Mouse (Mus musculus) heart, embryonic 12.5 days (tissue): ENCODE data around the gene Itga8. TPM values are rescaled to one million over a fixed set of nuclear protein-coding genes. Genes with fewer than 3 reads are reported as not detected.

Experiments
- ATAC-seq: fragments of 200-750 bp; cut with Nextera tagmentation; 2 replicates; pipeline ENCODE4 v1.8.0; 2017; ENCODE audit warnings: moderate TSS enrichment, moderate library complexity; ENCODE audit not compliant: insufficient number of reproducible peaks, low FRiP score
- H3K27ac ChIP-seq: fragments of 300-500 bp; sonication (generic); 2 replicates; pipeline ENCODE4 v1.5.1; 2016; ENCODE audit warnings: mild to moderate bottlenecking, moderate library complexity; ENCODE audit not compliant: poor library complexity, severe bottlenecking
- H3K27me3 ChIP-seq: fragments of 300-500 bp; sonication (generic); replicated peaks from 2 replicates; pipeline ENCODE4 v1.6.1; 2016; ENCODE audit warnings: mild to moderate bottlenecking, moderate library complexity
- H3K36me3 ChIP-seq: fragments of 300-500 bp; sonication (generic); 2 replicates; pipeline ENCODE4 v1.6.1; 2016; ENCODE audit warnings: mild to moderate bottlenecking, moderate library complexity
- H3K4me1 ChIP-seq: fragments of 300-500 bp; sonication (generic); replicated peaks from 2 replicates; pipeline ENCODE4 v1.6.1; 2016; ENCODE audit warnings: mild to moderate bottlenecking
- H3K4me2 ChIP-seq: fragments of 300-500 bp; sonication (generic); 2 replicates; pipeline ENCODE4 v1.6.1; 2016; ENCODE audit warnings: mild to moderate bottlenecking, moderate library complexity
- H3K4me3 ChIP-seq: fragments of 300-500 bp; sonication (generic); 2 replicates; pipeline ENCODE4 v1.5.1; 2016; ENCODE audit warnings: mild to moderate bottlenecking
- H3K9ac ChIP-seq: fragments of 300-500 bp; sonication (generic); 2 replicates; pipeline ENCODE4 v1.6.1; 2016; ENCODE audit warnings: mild to moderate bottlenecking, moderate library complexity
- H3K9me3 ChIP-seq: fragments of 300-500 bp; sonication (generic); replicated peaks from 2 replicates; pipeline ENCODE4 v1.6.1; 2016; ENCODE audit warnings: mild to moderate bottlenecking, moderate library complexity
- WGBS: fragments of 180-500 bp; shearing (Covaris S2); methylation state at CpG from one replicate; pipeline ENCODE4 v1.1.7; 2016; 5-methylcytosine and 5-hydroxymethylcytosine counted together
- polyA plus RNA-seq: library from polyadenylated mRNA; unstranded; fragments of >200 nt; fragmentation: Nextera tagmentation; extraction: Ambion mirVana; gene quantifications from 2 replicates; pipeline ENCODE4 v1.2.1, GENCODE M21; 2016

The Itga8 gene
- polyA plus RNA-seq, 1 experiment from 2014 or later, result 11.7 TPM

DNA sequence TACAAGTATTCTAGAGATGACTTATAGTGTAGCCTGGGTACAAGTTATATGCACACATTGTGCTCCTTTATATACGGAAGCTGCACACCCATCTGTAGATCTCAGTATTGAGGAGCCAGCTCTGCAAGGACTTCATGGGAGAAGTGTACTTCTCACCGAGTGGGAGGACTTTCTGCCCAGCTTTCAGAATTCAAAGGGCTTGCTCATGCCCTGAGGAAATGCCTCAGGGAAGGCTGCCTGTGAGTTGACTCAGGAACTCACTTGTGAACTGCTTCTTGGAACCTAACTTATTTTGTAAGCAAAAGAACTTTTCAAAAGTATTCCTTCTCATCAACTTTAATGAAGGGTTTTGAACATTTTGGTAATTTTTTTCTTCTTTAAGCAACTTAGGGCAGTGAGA, 210.7 kb downstream of the Itga8 start:
- 77% methylated on average over 2 of the region's 2 CpGs for WGBS
- no peak overlapping the region for H3K4me3 ChIP-seq
- H3K9ac ChIP-seq, result no peak overlapping the region
- H3K27ac ChIP-seq, result no peak overlapping the region
- H3K4me1 ChIP-seq, result no peaks in the 10 kb centered on the region
- no peaks in the 10 kb centered on the region for H3K27me3 ChIP-seq
- H3K36me3 ChIP-seq, result no peaks in the 10 kb centered on the region
- no peaks in the 10 kb centered on the region for H3K9me3 ChIP-seq
- no peak for ATAC-seq
- no peak overlapping the region for H3K4me2 ChIP-seq

DNA sequence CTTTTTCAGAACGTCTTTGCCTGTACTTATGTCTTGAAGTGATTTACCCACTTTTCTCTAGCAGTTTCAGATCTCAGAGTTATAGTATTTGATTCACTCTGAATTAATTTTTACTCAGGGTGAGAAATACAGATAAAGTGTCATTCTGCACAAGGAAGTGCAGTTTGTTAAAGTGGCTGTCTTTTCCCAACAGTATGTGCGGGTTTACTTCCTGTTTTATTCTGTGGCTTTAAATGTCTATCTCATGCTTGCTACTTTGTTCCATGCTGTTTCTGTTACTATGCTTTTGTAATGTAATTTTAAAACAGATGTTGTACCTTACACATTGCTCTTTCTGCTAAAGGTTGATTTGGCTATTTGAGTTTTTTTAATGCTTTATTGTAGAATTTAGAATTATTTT, 216.2 kb downstream of the Itga8 start:
- Histone ChIP-seq H3K27ac (no peak overlapping the region), H3K36me3 (no peaks in the 10 kb centered on the region), H3K4me2 (no peak overlapping the region), H3K4me1 (no peaks in the 10 kb centered on the region), H3K27me3 (no peaks in the 10 kb centered on the region), H3K9ac (no peak overlapping the region), H3K9me3 (no peaks in the 10 kb centered on the region), H3K4me3 (no peak overlapping the region)
- ATAC-seq, result no peak
- WGBS, result 81% methylated on average over 2 of the region's 2 CpGs

DNA sequence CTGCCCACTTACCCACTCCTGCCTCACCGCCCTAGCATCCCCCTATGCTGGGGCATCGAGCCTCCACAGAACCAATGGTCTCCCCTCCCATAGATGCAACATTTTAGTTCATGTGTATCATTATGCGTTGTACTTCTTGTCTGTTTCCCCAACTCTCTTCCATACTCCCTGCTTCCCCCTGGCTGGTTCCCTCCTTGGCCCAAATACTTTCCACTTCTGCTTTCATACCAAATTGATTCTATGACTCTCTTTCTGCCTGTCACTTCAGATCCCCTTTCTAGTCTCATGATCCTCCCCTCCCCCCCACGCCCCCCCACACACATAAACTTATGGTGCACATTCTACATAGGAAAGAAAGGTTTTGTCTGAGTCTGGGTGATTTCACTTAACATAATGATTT, 217.4 kb downstream of the Itga8 start:
- ATAC-seq, result no peak
- H3K4me1 ChIP-seq, result no peaks in the 10 kb centered on the region
- 70% methylated on average over 4 of the region's 4 CpGs for WGBS
- H3K9ac ChIP-seq, result no peak overlapping the region
- no peak overlapping the region for H3K4me3 ChIP-seq
- H3K4me2 ChIP-seq, result no peak overlapping the region
- no peaks in the 10 kb centered on the region for H3K9me3 ChIP-seq
- no peaks in the 10 kb centered on the region for H3K36me3 ChIP-seq
- no peaks in the 10 kb centered on the region for H3K27me3 ChIP-seq
- H3K27ac ChIP-seq, result no peak overlapping the region

DNA sequence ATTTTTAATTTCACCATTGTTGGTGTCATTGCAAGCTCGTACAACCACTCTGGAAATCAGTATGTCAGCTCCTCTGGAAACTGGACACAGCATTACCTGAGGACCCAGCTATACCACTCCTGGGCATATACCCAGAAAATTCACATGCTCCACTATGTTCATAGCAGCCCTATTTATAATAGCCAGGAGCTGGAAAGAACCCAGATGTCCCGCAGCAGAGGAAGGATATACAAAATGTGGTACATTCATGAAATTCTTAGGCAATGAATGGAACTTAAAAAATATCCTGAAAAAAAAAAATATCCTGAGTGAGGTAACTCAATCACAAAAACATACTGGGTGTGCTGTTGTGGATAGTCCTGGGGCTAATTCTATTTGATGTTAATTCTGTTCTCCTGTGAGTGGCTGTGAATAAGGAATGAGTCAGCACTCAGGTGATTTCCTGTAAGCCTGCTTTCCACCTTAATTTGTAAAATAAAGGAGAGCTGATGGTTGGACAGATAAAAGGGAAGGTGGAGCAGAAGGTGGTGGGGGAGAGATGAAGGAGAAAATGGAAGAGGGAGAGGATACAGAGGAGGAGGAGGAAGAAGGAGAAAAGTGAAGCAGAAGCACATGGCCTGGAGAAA, 224.3 kb downstream of the Itga8 start:
- no peak overlapping the region for H3K4me3 ChIP-seq
- no peaks in the 10 kb centered on the region for H3K4me1 ChIP-seq
- H3K27me3 ChIP-seq, result no peaks in the 10 kb centered on the region
- H3K9me3 ChIP-seq, result no peaks in the 10 kb centered on the region
- no peak overlapping the region for H3K4me2 ChIP-seq
- no peak overlapping the region for H3K9ac ChIP-seq
- H3K36me3 ChIP-seq, result no peaks in the 10 kb centered on the region
- no peak for ATAC-seq
- no peak overlapping the region for H3K27ac ChIP-seq
- 75% methylated on average over 2 of the region's 2 CpGs for WGBS

DNA sequence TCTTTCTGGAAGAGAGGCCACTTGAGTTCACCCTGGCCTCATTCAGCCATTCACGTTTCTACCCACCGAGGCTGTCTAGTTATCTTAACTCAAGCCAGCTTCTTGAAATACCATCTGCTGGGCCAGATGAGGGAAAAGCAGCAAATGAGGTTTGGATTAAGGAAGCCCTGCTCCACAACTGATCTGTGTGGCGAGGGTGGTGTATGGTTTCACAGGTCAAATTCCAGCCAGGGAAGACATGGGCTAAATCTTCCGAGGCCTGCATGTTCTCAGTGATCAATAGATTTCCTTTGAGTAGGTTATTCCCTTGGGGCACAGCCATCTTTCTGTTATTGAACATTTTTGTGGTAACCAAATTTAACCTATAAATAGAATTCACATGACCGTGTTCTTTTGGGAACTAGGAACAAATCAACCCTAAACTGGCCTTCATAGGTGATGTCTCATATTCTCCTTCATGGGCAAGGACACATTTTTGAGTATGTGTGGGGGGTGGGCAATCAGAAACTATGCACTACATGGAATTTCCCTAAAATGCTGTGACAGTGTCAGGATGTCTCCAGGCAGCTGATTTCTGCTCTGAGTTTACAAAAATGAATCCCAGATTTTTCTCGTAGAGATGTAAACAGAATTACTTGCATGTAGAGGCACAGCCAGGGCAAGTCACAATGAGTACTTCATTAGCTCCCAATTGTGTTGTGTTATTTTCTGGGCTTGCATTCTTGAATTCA, 235.9 kb downstream of the Itga8 start:
- Histone ChIP-seq H3K9me3 (no peaks in the 10 kb centered on the region), H3K9ac (no peak overlapping the region), H3K4me3 (no peak overlapping the region), H3K4me2 (no peak overlapping the region), H3K27me3 (no peaks in the 10 kb centered on the region), H3K4me1 (peaks cover 12% of the 10 kb centered on the region), H3K36me3 (no peaks in the 10 kb centered on the region), H3K27ac (no peak overlapping the region)
- WGBS, result 42% methylated on average over 6 of the region's 6 CpGs
- ATAC-seq, result no peak

DNA sequence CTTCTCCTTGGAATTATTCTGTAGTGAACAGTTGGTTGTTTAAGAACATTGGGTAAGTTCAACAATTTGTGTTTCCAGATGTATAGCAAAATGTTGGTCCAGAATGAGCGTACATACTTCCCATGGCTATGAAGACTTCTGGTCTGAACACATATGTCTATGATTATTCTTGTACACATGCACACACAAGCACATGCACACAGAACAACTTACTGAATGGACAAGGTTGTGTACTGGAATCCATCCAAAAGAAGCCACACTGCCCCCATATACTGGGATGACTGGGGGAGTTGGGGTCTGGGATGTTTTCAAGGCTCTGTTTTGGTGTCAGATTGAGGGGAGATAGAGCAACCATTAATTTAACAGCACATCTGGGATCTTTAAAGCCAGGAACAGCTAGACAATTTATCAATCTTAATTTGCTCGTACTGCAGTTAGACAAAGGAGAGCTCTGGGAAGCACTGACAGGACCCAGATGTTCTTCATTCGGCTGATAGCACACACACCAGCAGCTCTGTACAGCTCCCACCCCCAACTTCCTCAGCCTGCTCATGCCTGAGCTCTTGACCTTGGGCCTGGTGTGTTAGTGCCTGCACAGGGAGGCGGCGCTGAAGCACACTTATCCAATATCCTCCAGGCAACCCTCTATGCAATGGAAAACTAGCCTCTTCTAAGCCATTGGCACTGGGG, 241.5 kb downstream of the Itga8 start:
- Histone ChIP-seq H3K4me3 (no peak overlapping the region), H3K36me3 (no peaks in the 10 kb centered on the region), H3K27ac (peak overlapping the region; percentile 56), H3K9me3 (no peaks in the 10 kb centered on the region), H3K4me2 (no peak overlapping the region), H3K9ac (no peak overlapping the region), H3K27me3 (no peaks in the 10 kb centered on the region), H3K4me1 (peaks cover 15% of the 10 kb centered on the region)
- WGBS, result 34% methylated on average over 5 of the region's 5 CpGs
- peak; percentile 85 for ATAC-seq

Other genes with a start within 250 kb of the Itga8 start
- 29.4 and 31.7 TPM in 2 replicates for gene Mindy3, start 117.5 kb upstream of the Itga8 start, polyA plus RNA-seq